Mouse (Mus musculus): Measurements from ENCODE around the gene Psmd2.

DNA sequence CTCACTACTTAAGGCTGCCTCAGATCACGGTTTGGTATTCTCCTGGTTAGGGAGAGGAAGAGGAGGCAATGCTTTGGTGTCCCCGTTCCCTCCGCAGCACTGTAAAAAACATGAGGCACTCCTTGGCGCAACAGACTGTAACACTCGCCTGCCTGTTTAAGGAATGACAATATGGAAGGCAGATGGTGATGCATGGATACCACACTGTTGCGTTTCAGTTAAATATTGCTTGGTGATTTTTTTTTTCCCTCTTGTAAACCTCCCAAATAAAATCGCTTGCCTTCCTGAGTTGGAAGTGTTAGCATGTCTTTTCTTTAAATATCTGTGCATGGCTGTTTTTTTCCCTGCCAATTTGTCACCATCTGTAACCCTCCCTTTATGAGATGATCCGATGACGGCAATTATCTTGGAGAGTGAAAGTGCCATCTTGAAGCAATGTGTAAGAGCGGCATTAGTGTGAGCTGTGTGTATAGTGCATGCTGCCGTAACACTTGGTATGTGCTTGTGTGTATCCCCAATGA, 22.5 kb upstream of the Psmd2 start:
- no peak for TF ChIP-seq POLR2A (IDR thresholded peaks at IDR 0.05; ENCODE audit: borderline replicate concordance, extremely low read depth, low read depth, low read length)
- no peak for TF ChIP-seq CTCF (IDR thresholded peaks at IDR 0.05; ENCODE audit: insufficient read depth, low read length)
